Mouse (Mus musculus): ENCODE measurements around the gene Slc27a3. TPM values are rescaled to one million over a fixed set of nuclear protein-coding genes. Genes with fewer than 3 reads are reported as not detected.

Slc27a3 gene
- total and polyA plus RNA-seq, 3 experiments, result 1.3 to 2.6 (median 1.9) TPM

DNA sequence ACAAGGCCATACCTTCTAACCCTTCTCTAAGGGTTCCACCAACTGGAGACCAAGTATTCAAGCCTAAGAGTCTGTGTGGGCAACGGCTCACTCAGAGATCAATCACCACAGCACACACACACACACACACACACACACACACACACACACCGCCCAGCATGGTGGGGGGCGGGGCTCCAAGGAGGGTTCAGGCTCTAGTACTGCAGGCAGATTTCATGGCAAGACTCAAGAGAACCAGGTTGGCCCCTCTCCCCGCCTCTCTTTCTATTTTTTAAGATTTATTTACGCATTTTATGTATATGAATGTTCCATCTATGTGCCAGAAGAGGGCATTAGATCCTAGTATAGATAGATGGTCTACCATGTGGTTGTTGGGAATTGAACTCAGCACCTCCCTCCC, 16.9 kb downstream of the Slc27a3 start:
- Histone ChIP-seq H3K9ac (ENCODE audit: insufficient read depth, low read depth) (no peak overlapping the region), H3K27ac (ENCODE audit: insufficient read depth, low read depth) (no peak overlapping the region), H3K79me2 (replicated peaks; ENCODE audit: control insufficient read depth, extremely low read depth, insufficient read depth, poor library complexity, severe bottlenecking) (no peaks in the 10 kb centered on the region), H3K36me3 (replicated peaks in 1 of 2; ENCODE audit: control insufficient read depth in 1 of 2, insufficient read depth in 1 of 2, low read length in 1 of 2) (no peaks in the 10 kb centered on the region), H3K27me3 (replicated peaks) (no peaks in the 10 kb centered on the region), H3K9me3 (replicated peaks; ENCODE audit: low read length) (no peaks in the 10 kb centered on the region), H3K4me2 (ENCODE audit: insufficient read depth, low read depth, poor library complexity, severe bottlenecking) (no peak overlapping the region), H3K4me1 (ENCODE audit: control insufficient read depth in 1 of 2, insufficient read depth in 2 of 2) (peaks cover 8 to 21% of the 10 kb centered on the region in 2 experiments), H3K4me3 (replicated peaks in 1 of 3; ENCODE audit: low read depth in 2 of 3, low read length in 2 of 3, poor library complexity in 1 of 3) (no peak overlapping the region)
- no peak for DNase-seq (ENCODE audit: extremely low read depth)
- TF ChIP-seq TCF12 (IDR thresholded peaks at IDR 0.05; ENCODE audit: low read depth, low read length) (no peak), CTCF (conservative IDR thresholded peaks at IDR 0.05 in 1 of 2, IDR thresholded peaks at IDR 0.05 in 1 of 2; ENCODE audit: low read depth in 2 of 2, low read length in 2 of 2) (no peak), E2F4 (IDR thresholded peaks at IDR 0.05; ENCODE audit: insufficient replicate concordance, low read depth, low read length) (no peak), IRF4 (IDR thresholded peaks at IDR 0.05; ENCODE audit: low read depth, low read length) (no peak), CHD1 (IDR thresholded peaks at IDR 0.05; ENCODE audit: low read depth, low read length) (no peak), POLR2AphosphoS2 (IDR thresholded peaks at IDR 0.05; ENCODE audit: low read depth, low read length) (no peak), USF2 (conservative IDR thresholded peaks at IDR 0.05; ENCODE audit: low read depth, low read length) (no peak), UBTF (IDR thresholded peaks at IDR 0.05; ENCODE audit: low read depth, low read length) (no peak), POLR2A (IDR thresholded peaks at IDR 0.05; ENCODE audit: low read depth, low read length) (no peak), SIN3A (IDR thresholded peaks at IDR 0.05; ENCODE audit: low read length) (no peak), ZKSCAN1 (IDR thresholded peaks at IDR 0.05; ENCODE audit: borderline replicate concordance, low read depth, low read length) (no peak), ZC3H11A (IDR thresholded peaks at IDR 0.05; ENCODE audit: low read depth, low read length) (no peak), MXI1 (IDR thresholded peaks at IDR 0.05; ENCODE audit: low read depth, low read length) (no peak), MEF2A (IDR thresholded peaks at IDR 0.05; ENCODE audit: borderline replicate concordance, low read depth, low read length) (no peak)
- in situ Hi-C loops (cut with MboI; ENCODE audit: low pct_ligation_motif_present, low pct_unique_long_range_greater_than_20kb, low sequenced_read_pairs), result loop anchor here (5.0 to 10.0 kb wide), 2 partner anchors 78 to 151 kb away; partner anchors contain the start of gene Gatad2b
- dilution Hi-C loops (cut with MboI; ENCODE audit: extremely low pct_ligation_motif_present, extremely low pct_unique_long_range_greater_than_20kb, low sequenced_read_pairs), result no loop called here

DNA sequence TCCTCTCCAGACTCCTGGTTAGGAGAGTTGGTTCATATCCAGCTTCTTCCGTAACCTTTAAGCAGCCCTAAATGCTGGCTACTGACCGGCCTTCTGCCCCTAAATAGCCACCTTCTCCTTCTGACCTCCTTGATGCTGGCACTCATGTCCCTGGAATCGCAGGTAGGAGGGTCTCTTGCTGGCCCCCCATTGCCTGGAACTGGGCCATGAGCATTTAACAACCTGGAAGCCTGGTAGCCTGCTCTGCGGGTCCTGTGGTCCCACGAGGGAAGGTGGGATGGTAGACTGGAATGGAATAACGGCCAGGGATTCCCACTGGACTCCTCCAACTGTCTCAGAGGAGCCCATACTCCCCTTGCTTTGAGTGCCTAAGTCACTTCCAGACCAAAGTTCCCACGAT, 17.9 kb downstream of the Slc27a3 start:
- TF ChIP-seq ZMIZ1 (IDR thresholded peaks at IDR 0.05; ENCODE audit: low read depth, low read length) (no peak), MYC (IDR thresholded peaks at IDR 0.05; ENCODE audit: low read depth, low read length) (no peak), HCFC1 (IDR thresholded peaks at IDR 0.05; ENCODE audit: low read depth, low read length) (no peak), SMC3 (IDR thresholded peaks at IDR 0.05; ENCODE audit: low read depth, low read length) (no peak), MAFK (IDR thresholded peaks at IDR 0.05; ENCODE audit: insufficient replicate concordance, low read length) (no peak)
- H3K36me3 ChIP-seq (replicated peaks in 1 of 2; ENCODE audit: control insufficient read depth in 1 of 2, insufficient read depth in 1 of 2, low read length in 1 of 2), result no peaks in the 10 kb centered on the region
- peaks cover 8 to 27% of the 10 kb centered on the region in 2 experiments for H3K4me1 ChIP-seq (ENCODE audit: control insufficient read depth in 1 of 2, insufficient read depth in 2 of 2)
- no peaks in the 10 kb centered on the region for H3K27me3 ChIP-seq (replicated peaks)
- in situ Hi-C loops (cut with MboI; ENCODE audit: low pct_ligation_motif_present, low pct_unique_long_range_greater_than_20kb, low sequenced_read_pairs) (loop anchor here (5.0 to 10.0 kb wide), 2 partner anchors 77 to 150 kb away; partner anchors contain the start of gene Gatad2b), dilution Hi-C loops (cut with MboI; ENCODE audit: extremely low pct_ligation_motif_present, extremely low pct_unique_long_range_greater_than_20kb, low sequenced_read_pairs) (no loop called here)
- no peaks in the 10 kb centered on the region for H3K79me2 ChIP-seq (replicated peaks; ENCODE audit: control insufficient read depth, extremely low read depth, insufficient read depth, poor library complexity, severe bottlenecking)
- no peak overlapping the region for H3K27ac ChIP-seq (ENCODE audit: insufficient read depth, low read depth)
- no peak overlapping the region for H3K4me2 ChIP-seq (ENCODE audit: insufficient read depth, low read depth, poor library complexity, severe bottlenecking)
- no peak for DNase-seq (ENCODE audit: extremely low read depth)
- H3K9me3 ChIP-seq (replicated peaks; ENCODE audit: low read length), result no peaks in the 10 kb centered on the region
- H3K9ac ChIP-seq (ENCODE audit: insufficient read depth, low read depth), result no peak overlapping the region
- H3K4me3 ChIP-seq (replicated peaks in 1 of 3; ENCODE audit: low read depth in 2 of 3, low read length in 2 of 3, poor library complexity in 1 of 3), result no peak overlapping the region

All from CH12.LX (cell line).